Mouse (Mus musculus) megakaryocyte-erythroid progenitor cell, adult 5 weeks (primary cell): ENCODE data around the gene Scgb2b27. TPM values are rescaled to one million over a fixed set of nuclear protein-coding genes. Genes with fewer than 3 reads are reported as not detected.

ENCODE experiments used
- polyA plus RNA-seq: library from polyadenylated mRNA; stranded (reverse); fragments of >175 nt; gene quantifications from 2 replicates; pipeline ENCODE4 v1.2.3, GENCODE M21; 2012

Gene Scgb2b27
- polyA plus RNA-seq = not detected in 2 replicates

DNA sequence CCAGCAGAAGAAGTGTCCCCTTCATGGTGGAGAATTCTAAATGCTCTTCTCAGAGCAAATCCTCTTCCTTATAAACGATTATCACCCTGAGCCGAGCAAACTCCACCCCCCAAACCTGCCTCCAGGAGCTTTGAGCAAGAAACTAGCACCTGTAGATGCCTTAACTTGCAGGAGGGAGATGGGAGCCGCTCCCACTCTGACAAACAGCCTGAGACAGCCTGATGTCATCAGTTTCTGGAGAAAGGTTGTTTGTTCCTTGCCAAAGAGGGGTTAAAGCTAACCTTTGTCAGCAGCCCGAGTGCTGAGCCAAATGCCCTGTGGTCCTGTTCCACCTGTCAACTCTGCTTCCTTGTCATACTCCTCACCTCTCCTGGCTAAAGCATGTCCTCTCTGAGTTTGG is at the start of gene Scgb2b27:
TSS of gene Scgb2b27 (minus strand) at position 101 of the 400 bp plus-strand sequence.

DNA sequence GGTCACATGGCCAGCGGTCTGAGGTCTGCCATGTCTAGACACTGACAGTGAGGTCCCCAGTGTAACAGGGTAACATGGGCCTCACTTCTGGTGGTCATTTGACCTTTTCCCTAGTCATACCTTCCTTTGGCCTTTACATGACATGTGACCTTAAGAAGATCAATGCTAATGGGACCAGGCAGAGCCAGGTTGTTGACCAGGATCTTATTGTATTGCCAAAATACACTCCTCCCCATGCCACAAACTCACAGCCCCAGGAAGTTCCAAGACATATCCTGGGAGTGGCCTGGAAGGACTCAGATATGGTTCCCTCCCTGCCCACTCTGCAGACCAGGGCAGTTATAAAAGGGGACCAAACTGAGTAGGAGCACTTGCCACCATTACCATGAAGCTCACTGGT is 7.4 kb upstream of the Scgb2b27 start, which contains the start of gene Scgb1b27:
TSS of gene Scgb1b27 (plus strand) at position 301 of the 400 bp plus-strand sequence.

Other genes starting within 250 kb of the Scgb2b27 start
- gene Scgb2b26, start 68.9 kb downstream of the Scgb2b27 start, polyA plus RNA-seq = not detected in 2 replicates
- gene Scgb1b27, start 7.5 kb upstream of the Scgb2b27 start, polyA plus RNA-seq = not detected in 2 replicates
- gene Scgb1b30, start 81.5 kb upstream of the Scgb2b27 start, polyA plus RNA-seq = not detected in 2 replicates
- gene Wtip, start 119.3 kb upstream of the Scgb2b27 start, polyA plus RNA-seq = 0.64 and 0.73 TPM in 2 replicates
- 19.0 and 23.6 TPM in 2 replicates for gene Uba2, start 155.7 kb upstream of the Scgb2b27 start, polyA plus RNA-seq
- 3.6 and 5.7 TPM in 2 replicates for gene Pdcd2l, start 182.7 kb upstream of the Scgb2b27 start, polyA plus RNA-seq
- gene Gpi1, start 216.4 kb upstream of the Scgb2b27 start, polyA plus RNA-seq = 2,929 and 3,365 TPM in 2 replicates
- gene Gm6096, start 237.1 kb upstream of the Scgb2b27 start, polyA plus RNA-seq = not detected in 2 replicates